Mouse (Mus musculus) Muller cell, postnatal 12 days (primary cell): Measurements from ENCODE around the gene Qpctl.
A peak's percentile ranks its signal among the peaks of the same experiment; 100 is the strongest.

Experiments
- DNase-seq: peaks from one replicate; pipeline ENCODE4 v3.0.0-alpha.2; 2015; ENCODE audit errors: inconsistent ontology term

Qpctl gene

DNA sequence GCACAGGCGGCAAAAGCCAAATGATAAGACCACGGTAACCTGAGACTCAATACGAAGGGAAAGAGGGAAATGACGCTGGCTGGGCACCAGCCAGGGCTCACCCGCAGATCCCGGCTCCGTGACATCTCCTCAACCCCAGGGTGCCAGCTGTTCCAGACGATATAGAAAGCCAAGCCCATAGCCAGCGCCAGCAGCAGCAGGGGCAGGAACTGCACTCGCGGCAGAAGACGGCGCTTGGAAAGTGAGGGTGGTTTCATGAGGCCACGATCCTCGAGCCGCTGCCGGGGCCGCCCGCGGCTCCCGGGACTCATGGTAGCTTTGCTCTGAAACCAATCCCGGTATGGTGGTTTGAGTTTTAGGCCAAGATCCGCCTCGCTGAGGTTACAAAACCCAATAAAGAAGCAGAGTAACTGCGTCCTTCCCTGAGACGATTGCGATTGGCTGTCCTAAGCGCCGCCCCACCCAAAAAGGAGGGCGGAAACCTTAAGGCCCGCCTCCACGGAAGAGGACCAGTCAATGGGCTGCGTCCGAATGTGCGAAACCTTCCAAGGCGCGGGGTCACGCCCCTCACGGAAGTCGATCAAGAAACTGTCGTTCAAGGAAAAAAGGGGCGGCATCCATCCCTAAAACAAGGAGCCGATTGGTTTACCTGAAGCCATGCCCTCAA lies at the start of gene Qpctl:
Gene Qpctl (minus strand): TSS at position 417 of the 667 bp plus-strand sequence.
- peak; percentile 100 for DNase-seq

DNA sequence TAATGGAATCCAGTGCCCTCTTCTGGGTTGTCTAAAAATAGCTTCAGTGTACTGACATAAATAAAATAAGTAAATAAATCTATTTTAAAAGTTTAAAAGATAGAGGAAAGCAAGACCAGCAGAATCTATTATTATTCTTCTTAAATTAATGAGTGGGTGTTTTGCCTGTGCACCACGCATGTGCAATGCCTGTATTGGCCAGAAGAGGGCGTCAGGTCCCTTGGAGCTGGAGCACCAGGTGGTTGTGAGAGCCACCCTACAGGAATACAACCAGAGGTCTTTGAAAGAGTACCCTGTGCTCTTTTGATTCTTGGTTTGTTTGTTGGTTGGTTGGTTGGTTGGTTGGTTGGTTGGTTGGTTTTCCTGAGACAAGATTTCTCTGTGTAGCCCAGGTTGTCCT lies 48.9 kb upstream of the Qpctl start:
- no peak for DNase-seq

DNA sequence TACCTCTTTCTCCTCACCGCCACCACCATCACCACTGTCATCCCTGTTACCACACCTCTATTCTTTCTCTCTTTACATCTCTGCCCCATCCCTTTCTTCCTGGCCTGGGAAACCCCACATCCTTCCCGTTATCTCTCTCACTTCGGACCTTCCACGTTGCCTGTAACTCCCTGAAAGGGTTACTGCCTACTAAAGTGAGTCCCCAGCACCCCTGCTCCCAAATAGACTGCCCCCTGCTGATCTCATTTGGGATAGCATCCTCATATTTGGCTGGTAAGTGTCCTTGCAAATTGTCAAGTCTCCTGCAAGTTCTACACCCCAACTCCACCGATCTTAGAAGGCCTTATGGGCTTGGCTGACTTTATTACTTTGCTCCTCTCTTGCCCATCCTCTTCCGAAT lies 47.6 kb upstream of the Qpctl start:
- DNase-seq, result no peak

DNA sequence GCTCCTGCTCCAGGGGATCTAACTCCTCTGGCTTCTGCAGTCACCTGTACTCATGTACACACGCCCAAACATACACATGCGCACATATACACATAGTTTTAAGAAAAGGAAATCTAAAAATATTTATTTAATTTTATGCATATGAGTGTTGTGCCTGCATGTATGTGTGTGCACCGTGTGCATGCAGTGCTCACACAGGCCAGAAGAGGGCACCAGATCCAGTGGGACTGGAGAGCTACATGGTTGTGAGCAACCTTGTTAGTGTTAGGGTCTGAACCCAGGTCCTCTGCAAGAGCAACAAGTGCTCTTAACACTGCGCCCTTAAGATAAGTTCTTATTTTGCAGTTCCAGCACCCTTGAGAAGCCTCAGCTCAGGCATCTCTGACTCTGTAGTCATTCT lies 45.6 kb upstream of the Qpctl start:
- no peak for DNase-seq

DNA sequence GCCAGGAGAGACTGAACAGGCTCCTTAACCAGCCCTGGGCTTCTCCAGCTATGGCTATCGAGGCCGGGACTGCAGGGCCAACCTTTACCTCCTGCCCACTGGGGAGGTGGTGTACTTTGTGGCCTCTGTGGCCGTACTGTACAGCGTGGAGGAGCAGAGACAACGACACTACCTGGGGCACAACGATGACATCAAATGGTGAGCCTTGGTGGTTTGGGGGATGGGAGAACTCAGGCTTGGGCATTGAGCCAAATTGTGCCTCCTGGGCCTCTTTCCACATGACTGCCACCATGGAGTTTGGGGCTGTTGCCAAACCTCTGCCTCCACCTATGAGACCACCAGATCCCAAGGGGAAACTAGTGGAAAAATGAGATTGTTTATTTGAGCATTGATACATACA lies 35.7 kb upstream of the Qpctl start:
- no peak for DNase-seq

DNA sequence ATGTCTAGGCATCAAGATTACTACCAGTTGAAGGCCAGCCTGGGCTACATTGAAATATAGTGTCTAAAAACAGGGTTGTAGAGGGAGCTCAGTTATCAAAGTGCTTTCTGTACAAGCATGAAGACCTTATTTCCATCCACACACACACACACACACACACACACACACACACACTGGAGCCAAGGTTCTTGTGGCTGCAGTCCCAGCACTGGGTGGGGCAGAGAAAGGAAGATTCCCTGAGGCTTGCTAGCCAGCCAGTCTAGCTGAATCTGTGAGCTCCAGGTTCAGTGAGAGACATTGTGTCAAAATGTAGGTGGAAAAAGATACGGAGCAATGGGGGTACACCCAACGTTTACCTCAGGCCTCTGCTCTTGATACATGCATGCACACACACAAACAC lies 35.2 kb upstream of the Qpctl start:
- DNase-seq, result no peak

DNA sequence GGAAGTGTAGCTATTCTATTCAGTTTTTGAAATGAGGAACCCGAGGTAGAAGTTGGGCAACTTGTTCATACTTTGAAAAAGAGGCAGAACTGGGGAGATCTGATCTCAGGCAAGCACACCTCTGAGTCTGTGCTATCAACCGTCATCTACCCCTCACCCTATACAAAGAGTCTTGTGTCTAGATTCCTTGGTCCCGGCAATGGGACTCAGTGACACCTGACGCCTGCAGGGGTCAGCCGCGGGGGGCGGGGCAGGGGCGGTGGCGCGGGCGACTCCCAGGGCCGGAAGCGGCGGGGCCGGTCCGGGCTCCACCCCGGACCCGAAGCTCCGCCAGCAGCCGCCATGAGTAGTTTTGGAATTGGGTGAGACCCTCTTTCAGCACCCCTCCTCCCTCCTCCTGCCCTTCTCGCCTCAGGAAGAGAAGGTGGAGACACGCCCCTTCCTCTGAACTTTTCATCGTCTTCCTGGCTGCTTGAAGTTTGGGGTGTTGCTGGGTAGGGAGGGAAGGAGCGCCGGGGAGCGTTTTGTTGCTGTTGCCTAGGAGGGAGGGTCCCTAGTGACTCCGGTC lies 31.9 kb upstream of the Qpctl start:
- peak; percentile 64 for DNase-seq

DNA sequence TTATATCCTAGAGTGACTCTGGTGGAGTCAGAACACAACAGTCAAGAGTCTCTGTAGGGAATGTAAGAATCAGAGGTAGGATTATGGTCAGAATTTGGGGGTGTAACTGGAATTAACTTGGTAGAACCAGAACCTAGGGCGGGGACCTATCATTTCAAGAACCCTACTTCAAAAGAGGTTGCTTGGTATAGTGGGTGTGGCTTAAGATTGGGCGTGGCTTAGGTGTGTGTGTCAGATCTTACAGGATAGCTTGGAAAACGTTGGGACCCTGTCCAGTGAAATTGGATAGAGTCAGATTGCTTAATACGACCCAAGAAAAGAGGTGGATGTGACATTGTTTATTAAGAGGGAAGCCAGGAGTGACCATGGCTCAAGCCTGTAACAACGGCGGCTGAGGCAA lies 30.8 kb upstream of the Qpctl start:
- DNase-seq, result no peak

- DNase-seq, result peak; percentile 49
Measured at GRCm38 (mm10) chr7:19179173-19179572, 30.1 kb upstream of the Qpctl start.

DNA sequence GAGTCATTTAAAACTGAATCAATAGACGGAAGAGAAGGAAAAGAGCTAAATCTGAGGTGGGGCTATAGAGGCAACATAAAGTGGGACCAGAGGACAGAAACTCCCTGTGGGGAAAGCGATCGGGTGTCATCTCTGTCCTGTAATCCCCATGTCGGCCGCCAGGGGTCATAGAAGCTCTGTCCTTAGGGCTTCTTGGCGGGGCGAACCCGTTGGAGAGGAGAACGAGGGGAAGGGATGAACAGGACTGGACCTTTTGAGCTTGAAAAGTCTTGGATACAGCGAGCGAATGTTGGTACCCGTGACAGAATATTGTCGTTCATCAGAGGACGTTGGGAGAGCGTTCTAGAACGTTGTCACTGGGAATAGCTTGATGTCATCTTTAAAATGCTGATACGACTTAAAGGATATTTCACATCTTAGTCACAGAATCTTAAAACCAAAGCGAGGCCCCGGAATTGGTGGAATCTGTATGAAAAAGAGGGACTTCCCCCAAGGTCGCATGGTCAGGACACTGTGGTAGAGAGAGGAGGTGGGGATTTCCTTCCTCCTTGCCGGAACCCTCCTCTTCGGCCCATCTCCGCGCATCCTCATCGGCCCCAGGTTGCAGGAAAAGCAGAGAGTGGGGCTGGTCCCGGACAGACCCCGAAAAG lies 29.5 kb upstream of the Qpctl start:
- DNase-seq, result peak; percentile 57

GRCm38 (mm10) chr7:19178035-19178434 lies 28.9 kb upstream of the Qpctl start:
- no peak for DNase-seq

DNA sequence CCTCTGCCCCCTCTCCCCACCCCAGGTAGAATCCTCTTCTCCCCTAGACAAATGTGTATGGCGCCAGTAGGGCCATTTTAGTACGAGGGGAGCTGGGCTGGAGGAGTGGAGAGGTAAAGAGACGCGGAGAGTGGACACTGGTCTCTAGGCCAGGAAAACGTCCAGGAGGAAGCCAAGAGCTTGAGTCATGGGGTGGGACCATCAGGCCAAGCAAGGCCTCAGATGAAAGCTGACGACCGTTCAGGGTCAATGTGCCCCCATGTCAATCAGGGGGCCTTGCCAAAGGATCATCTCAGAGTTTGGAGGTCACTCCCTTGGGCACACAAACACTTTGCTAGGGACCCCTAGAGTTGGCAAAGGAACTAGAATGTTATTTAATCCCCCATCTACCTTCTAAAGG lies 28.1 kb upstream of the Qpctl start:
- no peak for DNase-seq

GRCm38 (mm10) chr7:19176516-19176947 lies 27.4 kb upstream of the Qpctl start:
- DNase-seq, result no peak

- DNase-seq, result peak; percentile 42
Measured at GRCm38 (mm10) chr7:19175708-19176515, 26.8 kb upstream of the Qpctl start, which contains the start of gene Eml2. Gene Eml2 (plus strand): TSS chr7:19176421.

DNA sequence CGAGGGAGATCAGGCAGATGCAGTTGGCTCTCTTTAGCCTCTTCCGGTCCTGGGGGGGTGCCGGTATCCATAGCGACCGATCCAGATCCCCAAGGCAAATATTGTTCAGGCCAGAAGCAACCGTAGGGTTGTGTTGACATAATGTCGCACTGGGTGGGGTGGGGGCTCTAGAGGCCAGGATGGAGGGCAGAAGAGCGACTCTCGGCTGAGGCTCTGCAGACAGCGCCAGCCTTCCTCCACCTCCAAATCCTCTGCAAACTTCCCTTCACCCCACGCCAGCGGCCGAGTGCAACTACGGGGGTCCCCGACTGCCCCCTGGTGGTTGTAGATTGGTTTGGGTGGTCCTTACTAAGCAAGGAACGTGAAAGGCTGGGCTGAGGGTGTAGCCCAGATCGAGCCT lies 23.8 kb upstream of the Qpctl start:
- DNase-seq, result peak; percentile 74

DNA sequence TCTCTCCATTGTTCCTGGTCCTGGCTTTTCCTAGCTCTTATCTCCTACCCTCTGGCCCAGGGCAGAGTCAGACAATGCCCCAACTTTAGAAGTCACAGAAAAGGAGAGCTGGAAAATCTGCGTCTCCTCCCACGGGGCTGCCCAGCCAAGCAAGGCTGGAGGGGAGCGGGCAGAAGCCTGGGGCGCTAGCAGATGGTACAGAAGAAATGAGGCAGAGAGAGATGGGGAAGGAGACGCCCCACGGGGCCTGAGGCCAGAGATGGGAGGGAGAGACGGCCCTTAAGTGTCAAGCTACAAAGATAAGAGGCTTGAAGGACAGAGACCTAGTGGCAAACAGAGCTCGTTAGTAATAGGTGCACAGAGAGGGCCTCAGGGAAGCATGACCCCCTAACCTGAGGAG lies 22.7 kb upstream of the Qpctl start:
- no peak for DNase-seq

DNA sequence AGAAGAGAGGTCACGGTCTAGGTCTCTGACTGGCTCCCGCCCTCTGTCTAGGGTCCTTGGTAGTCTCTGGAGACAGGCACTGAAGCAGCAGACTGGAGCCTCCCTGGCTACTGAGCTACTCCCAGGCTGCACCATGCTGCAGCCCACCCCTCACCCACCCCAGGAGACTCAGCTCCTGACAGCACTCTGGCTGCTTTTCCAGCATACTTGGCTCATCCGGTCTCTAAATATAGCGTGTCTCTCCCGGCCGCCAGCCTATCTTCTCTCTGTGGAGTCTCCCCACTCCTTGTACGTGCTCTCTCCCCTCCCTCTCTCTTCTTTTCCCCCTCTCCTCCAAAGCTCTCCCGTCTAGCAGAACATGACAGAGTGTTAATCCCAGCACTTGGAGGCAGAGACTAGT lies 21.1 kb upstream of the Qpctl start:
- DNase-seq, result no peak

DNA sequence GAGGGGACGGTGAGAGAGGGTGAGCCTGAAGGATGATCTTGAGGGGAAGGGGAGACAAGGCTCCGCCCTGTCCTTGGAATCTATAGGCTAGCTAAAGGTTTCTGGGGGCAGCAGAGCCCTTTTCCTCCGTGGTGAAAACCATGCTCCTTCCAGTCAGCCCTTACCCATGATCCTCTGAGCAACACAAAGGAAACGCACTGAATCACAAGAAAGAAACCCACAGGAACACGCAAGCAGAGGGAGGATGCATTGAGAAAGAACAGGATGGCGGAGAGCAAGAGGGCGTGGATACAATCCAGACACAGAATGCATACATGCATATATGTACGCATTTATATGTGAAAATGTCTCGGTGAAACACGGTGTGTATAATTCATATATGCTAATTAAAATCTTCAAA lies 20.4 kb upstream of the Qpctl start:
- DNase-seq, result no peak

GRCm38 (mm10) chr7:19166990-19167389 lies 17.9 kb upstream of the Qpctl start:
- no peak for DNase-seq

DNA sequence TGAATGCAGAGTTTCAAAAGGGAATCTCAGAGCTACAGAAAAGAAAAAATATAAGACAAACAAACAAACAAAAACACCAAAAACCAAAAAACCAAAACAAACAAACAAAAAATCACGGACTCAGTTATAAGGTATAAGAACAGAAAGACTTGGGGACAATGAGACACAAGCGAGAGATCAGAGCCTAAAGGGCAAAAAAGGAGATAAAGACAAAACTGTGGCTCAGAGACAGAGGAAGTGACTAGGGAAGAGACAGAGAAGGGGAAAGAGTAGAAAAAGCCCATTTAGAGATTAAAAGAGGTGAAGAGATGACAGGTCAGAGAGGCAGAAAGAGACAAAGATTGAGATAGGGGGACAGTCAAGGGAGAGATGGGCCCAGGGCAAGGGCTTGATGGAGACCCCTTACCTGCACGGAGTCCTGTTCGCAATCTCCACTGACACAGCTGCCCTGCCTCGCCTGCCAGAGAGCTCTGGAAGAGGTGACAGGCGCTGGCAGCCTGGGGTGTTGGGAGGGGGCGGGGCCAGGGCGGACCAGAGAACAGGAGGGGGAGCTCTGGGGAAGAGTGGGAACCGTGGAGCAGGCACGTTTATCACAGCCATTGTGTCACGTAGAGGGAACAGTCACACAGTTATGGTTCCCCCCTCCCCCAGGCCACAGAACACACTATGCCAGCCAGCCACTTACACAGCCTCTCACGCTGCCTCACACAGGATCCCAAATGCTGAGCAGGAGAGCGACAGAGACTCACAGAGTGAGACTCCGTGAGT lies 16.7 kb upstream of the Qpctl start, which contains the start of gene Gipr:
Gene Gipr (minus strand): TSS at position 472 of the 768 bp plus-strand sequence.
- DNase-seq, result peak; percentile 55

DNA sequence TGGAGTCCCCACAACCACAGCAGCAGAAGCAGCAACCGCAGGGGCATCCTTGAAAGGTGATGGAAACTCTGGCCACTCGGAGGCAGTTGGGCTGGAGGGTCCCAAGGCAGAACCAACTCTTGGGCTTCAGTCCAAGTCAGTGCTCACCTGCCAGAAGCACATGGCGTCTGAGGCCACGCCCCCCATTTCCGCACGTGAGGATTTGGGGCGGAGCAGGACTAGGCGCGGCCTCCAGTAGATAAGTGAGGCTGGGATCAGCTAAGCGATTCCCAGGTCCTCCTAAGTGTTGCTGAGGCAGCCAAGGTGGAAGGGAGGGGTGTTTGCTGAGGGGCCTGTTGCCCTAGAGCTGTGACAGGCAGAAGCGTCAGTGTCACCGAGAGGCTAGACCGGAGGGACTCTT lies 15.9 kb upstream of the Qpctl start:
- DNase-seq, result no peak

GRCm38 (mm10) chr7:19164189-19164588 lies 15.1 kb upstream of the Qpctl start:
- peak; percentile 12 for DNase-seq
